Mouse (Mus musculus) stomach, embryonic 15.5 days (tissue): ENCODE measurements around the gene Ifi27. TPM values are rescaled to one million over a fixed set of nuclear protein-coding genes. Genes with fewer than 3 reads are reported as not detected.

Experiments used
- ATAC-seq: fragments of 200-750 bp; cut with Nextera tagmentation; 2 replicates; pipeline ENCODE4 v1.8.0; 2017; ENCODE audit warnings: low read depth, moderate number of reproducible peaks, moderate TSS enrichment; ENCODE audit not compliant: insufficient read depth, low FRiP score
- H3K27ac ChIP-seq: fragments of 300-500 bp; sonication (generic); 2 replicates; pipeline ENCODE4 v1.5.1; 2015; ENCODE audit warnings: mild to moderate bottlenecking, inconsistent platforms
- H3K27me3 ChIP-seq: fragments of 300-500 bp; sonication (generic); replicated peaks from 2 replicates; pipeline ENCODE4 v1.6.1; 2015; ENCODE audit warnings: inconsistent platforms
- H3K36me3 ChIP-seq: fragments of 300-500 bp; sonication (generic); 2 replicates; pipeline ENCODE4 v1.6.1; 2015; ENCODE audit warnings: inconsistent platforms
- H3K4me1 ChIP-seq: fragments of 300-500 bp; sonication (generic); 2 replicates; pipeline ENCODE4 v1.6.1; 2015; ENCODE audit warnings: inconsistent platforms
- H3K4me2 ChIP-seq: fragments of 300-500 bp; sonication (generic); 2 replicates; pipeline ENCODE4 v1.6.1; 2015; ENCODE audit warnings: mild to moderate bottlenecking, inconsistent platforms
- H3K4me3 ChIP-seq: fragments of 300-500 bp; sonication (generic); replicated peaks from 2 replicates; pipeline ENCODE4 v1.5.1; 2015; ENCODE audit warnings: inconsistent platforms
- H3K9ac ChIP-seq: fragments of 300-500 bp; sonication (generic); 2 replicates; pipeline ENCODE4 v1.6.1; 2015; ENCODE audit warnings: inconsistent platforms
- H3K9me3 ChIP-seq: fragments of 300-500 bp; sonication (generic); 2 replicates; pipeline ENCODE4 v1.6.1; 2016; ENCODE audit warnings: inconsistent platforms
- WGBS: fragments of 180-500 bp; shearing (Covaris S2); methylation state at CpG from one replicate; pipeline ENCODE4 v1.1.7; 2015; 5-methylcytosine and 5-hydroxymethylcytosine counted together
- polyA plus RNA-seq: library from polyadenylated mRNA; unstranded; fragments of >200 nt; fragmentation: Nextera tagmentation; extraction: Ambion mirVana; gene quantifications from 2 replicates; pipeline ENCODE4 v1.2.1, GENCODE M21; 2015

Ifi27 gene
- 46.7 and 53.3 TPM in 2 replicates for polyA plus RNA-seq

GRCm38 (mm10) chr12:103433986-103434731, at the start of gene Ifi27:
Gene Ifi27 (plus strand): TSS chr12:103434211.
- Histone ChIP-seq H3K4me2 (peak within 1 kb of the TSS; percentile 47), H3K4me1 (no peaks in the 10 kb centered on the region), H3K9ac (no peak within 1 kb of the TSS), H3K27me3 (no peaks in the 10 kb centered on the region), H3K4me3 (peak within 1 kb of the TSS; percentile 32), H3K27ac (peak within 1 kb of the TSS; percentile 87), H3K36me3 (no peaks in the 10 kb centered on the region), H3K9me3 (no peaks in the 10 kb centered on the region)
- WGBS, result 41% methylated on average over 8 of the region's 8 CpGs
- peak; percentile 92 for ATAC-seq

GRCm38 (mm10) chr12:103388505-103389347, 45.3 kb upstream of the Ifi27 start, which contains the start of gene Otub2:
Gene Otub2 (plus strand): TSS chr12:103388682.
- ATAC-seq, result peak; percentile 98
- under 1% methylated on average over 58 of the region's 58 CpGs for WGBS
- H3K4me3 ChIP-seq, result peak within 1 kb of the TSS; percentile 78
- H3K9me3 ChIP-seq, result no peaks in the 10 kb centered on the region
- H3K36me3 ChIP-seq, result no peaks in the 10 kb centered on the region
- peak within 1 kb of the TSS; percentile 92 for H3K4me2 ChIP-seq
- no peaks in the 10 kb centered on the region for H3K27me3 ChIP-seq
- H3K9ac ChIP-seq, result peak within 1 kb of the TSS; percentile 66
- H3K4me1 ChIP-seq, result no peaks in the 10 kb centered on the region
- H3K27ac ChIP-seq, result no peak within 1 kb of the TSS

- 54% methylated on average over 2 of the region's 2 CpGs for WGBS
- Histone ChIP-seq H3K4me2 (peak overlapping the region; percentile 92), H3K27me3 (no peaks in the 10 kb centered on the region), H3K36me3 (no peaks in the 10 kb centered on the region), H3K9ac (peak overlapping the region; percentile 66), H3K9me3 (no peaks in the 10 kb centered on the region), H3K27ac (no peak overlapping the region), H3K4me3 (peak overlapping the region; percentile 78), H3K4me1 (no peaks in the 10 kb centered on the region)
- no peak for ATAC-seq
Observed at GRCm38 (mm10) chr12:103389348-103389727, 44.7 kb upstream of the Ifi27 start.

DNA sequence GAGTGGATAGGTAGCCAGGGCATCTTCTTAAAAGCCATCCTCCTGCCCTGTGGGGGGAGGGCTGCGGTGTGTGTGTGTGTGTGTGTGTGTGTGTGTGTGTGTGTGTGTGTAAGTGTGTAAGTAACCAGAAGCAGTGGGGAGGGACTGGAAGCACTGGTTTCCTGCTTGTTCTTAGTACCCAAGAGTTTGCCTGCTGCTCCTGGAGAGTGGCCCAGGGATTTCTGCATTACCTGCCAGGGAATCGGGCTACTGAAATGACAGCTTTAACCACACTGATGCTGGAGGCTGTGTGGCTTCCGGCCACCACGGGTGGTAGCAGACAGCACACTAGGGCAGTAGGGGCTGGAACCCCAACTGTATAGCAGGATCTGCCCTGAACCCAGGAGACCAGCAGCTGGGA, 44.0 kb upstream of the Ifi27 start:
- H3K36me3 ChIP-seq, result no peaks in the 10 kb centered on the region
- H3K9me3 ChIP-seq, result no peaks in the 10 kb centered on the region
- peak overlapping the region; percentile 78; the same call in 1 of the 2 replicates for H3K4me3 ChIP-seq
- H3K4me1 ChIP-seq, result no peaks in the 10 kb centered on the region
- no peak overlapping the region; the same call in 1 of the 2 replicates for H3K4me2 ChIP-seq
- ATAC-seq, result no peak
- no peak overlapping the region for H3K9ac ChIP-seq
- H3K27me3 ChIP-seq, result no peaks in the 10 kb centered on the region
- WGBS, result 66% methylated on average over 4 of the region's 4 CpGs
- no peak overlapping the region for H3K27ac ChIP-seq

DNA sequence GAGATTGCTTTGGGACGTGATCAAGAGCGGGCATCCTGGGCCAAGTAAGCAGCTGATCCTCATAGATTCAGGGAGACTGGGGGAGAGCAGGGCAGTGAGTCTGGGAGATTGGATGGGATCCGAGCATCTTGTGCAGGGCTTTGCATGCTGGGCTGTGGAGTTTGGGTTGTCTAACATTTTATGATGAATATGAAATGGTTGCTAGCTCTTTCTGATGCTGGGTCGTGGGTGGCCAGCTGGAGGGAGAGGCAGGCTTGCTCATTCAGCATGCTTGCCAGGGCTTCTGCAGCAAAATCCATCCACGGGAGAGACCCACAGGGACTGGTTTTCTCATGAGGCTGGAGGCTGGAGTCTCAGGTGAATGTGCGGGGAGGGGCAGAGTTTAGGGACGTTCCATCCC, 42.9 kb upstream of the Ifi27 start:
- no peak overlapping the region for H3K4me2 ChIP-seq
- H3K27ac ChIP-seq, result no peak overlapping the region
- no peak for ATAC-seq
- H3K4me3 ChIP-seq, result no peak overlapping the region
- no peaks in the 10 kb centered on the region for H3K4me1 ChIP-seq
- H3K36me3 ChIP-seq, result no peaks in the 10 kb centered on the region
- H3K27me3 ChIP-seq, result no peaks in the 10 kb centered on the region
- H3K9ac ChIP-seq, result no peak overlapping the region
- WGBS, result 60% methylated on average over 7 of the region's 7 CpGs
- no peaks in the 10 kb centered on the region for H3K9me3 ChIP-seq

DNA sequence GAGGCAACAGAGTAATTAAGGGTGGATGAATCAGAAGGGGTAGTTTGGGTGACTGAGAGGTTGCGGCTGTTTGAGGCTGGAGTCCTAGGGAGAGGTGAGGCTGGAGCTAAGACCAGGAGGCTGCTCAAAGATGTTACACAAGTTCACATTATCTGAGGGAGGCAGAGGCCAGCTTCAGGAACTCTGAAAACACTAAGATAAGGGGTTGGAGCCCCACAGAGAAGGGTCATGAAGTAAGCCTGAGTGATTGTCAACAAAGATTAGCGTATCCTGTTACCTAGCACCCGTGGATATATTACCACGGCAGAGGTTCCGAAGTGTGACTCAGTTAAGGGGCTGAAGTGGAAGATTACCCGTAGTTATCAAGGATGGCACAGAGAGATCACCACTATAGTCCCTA, 40.5 kb upstream of the Ifi27 start:
- WGBS, result 28% methylated on average over 6 of the region's 6 CpGs
- Histone ChIP-seq H3K36me3 (no peaks in the 10 kb centered on the region), H3K4me2 (no peak overlapping the region), H3K27ac (no peak overlapping the region), H3K4me1 (no peaks in the 10 kb centered on the region), H3K9ac (no peak overlapping the region), H3K27me3 (no peaks in the 10 kb centered on the region), H3K4me3 (no peak overlapping the region), H3K9me3 (no peaks in the 10 kb centered on the region)
- peak; percentile 85 for ATAC-seq

DNA sequence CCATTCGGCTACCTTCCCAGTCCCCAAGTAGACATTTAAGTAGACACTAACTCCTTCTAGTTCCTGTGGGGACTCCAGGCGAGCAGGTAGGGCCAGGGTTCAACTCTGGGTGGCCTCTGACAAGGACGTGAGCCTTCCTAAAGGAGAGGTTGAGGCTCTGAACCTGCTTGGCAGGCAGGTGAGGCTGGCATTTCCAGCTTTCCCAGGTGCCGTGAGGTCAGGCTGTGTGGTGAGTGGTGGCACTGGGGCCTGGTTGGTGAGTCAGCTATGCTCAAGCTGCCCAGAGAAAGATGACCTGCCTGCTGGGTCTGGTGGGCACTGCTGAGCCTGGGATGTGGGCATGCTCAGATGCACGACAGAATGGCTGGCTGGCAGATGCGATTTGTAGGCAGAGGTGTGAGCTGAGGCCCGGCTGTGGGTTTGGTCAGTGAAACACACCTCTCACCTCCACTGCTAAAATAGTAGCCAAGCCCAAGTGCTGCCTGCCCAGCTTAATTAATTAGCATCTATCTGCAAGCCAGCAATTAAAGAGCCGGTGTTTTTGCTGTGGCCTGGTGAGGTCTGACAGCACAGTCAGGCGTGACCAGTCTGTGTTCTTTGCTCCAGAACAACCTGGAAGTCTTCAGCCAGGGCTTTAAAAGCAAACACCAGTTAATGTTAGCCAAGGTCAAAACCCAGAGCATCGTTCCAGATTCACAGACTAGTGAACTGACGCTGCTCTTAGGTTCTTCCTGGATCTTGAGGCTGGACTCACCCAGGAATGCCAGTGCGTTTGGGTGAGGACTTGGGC, 38.3 kb upstream of the Ifi27 start:
- Histone ChIP-seq H3K27ac (no peak overlapping the region), H3K27me3 (no peaks in the 10 kb centered on the region), H3K4me3 (no peak overlapping the region), H3K4me1 (no peaks in the 10 kb centered on the region), H3K36me3 (no peaks in the 10 kb centered on the region), H3K9me3 (no peaks in the 10 kb centered on the region), H3K9ac (no peak overlapping the region), H3K4me2 (no peak overlapping the region)
- WGBS, result 66% methylated on average over 12 of the region's 12 CpGs
- ATAC-seq, result no peak

DNA sequence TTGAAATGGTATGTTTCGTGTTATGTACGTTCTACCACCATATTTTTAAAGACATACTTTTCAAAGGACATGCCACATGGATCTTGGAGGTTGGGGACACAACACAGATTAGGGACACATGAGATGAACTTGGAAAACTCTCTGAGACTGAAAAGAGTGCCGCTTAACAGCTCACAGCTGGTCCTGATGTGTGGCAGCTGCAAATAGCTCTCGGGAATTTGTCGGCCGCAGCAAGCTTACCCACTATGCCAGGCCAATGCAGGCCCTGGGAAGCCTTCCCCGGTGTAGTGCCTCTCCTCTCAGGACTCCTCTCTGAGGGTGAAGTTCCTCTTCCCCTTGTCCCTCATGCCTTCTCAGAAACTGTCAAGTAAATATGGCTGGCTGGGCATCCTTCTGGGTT, 37.3 kb upstream of the Ifi27 start:
- Histone ChIP-seq H3K4me1 (no peaks in the 10 kb centered on the region), H3K27ac (no peak overlapping the region), H3K27me3 (no peaks in the 10 kb centered on the region), H3K36me3 (no peaks in the 10 kb centered on the region), H3K4me2 (no peak overlapping the region), H3K9me3 (no peaks in the 10 kb centered on the region), H3K4me3 (no peak overlapping the region), H3K9ac (no peak overlapping the region)
- WGBS, result 64% methylated on average over 7 of the region's 7 CpGs
- no peak for ATAC-seq

DNA sequence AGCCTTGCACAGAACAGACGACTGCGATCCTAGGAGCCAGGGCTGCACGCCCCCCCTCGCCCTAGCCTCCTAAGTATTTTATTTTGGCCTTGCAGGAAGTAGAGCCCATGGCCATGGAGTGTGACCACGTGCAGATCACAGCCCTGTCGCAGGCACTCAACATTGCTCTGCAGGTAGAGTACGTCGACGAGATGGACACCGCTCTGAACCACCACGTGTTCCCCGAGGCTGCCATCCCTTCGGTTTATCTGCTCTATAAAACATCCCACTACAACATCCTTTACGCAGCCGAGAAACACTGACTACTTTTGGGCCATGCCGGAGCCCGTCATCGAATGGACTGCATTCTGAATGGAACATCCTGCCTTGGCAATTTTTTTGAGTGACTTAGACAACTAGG, 29.9 kb upstream of the Ifi27 start:
- 86% methylated on average over 18 of the region's 18 CpGs for whole genome bisulfite sequencing

GRCm38 (mm10) chr12:103407720-103408119, 26.3 kb upstream of the Ifi27 start, which contains the start of gene 9330161L09Rik:
Gene 9330161L09Rik (minus strand): TSS chr12:103407820.
- no peak within 1 kb of the TSS for H3K4me2 ChIP-seq
- ATAC-seq, result no peak
- no peak within 1 kb of the TSS for H3K9ac ChIP-seq
- H3K36me3 ChIP-seq, result peaks cover 62% of the 10 kb centered on the region
- no peaks in the 10 kb centered on the region for H3K9me3 ChIP-seq
- no peaks in the 10 kb centered on the region for H3K27me3 ChIP-seq
- H3K27ac ChIP-seq, result no peak within 1 kb of the TSS
- 91% methylated on average over 4 of the region's 4 CpGs for WGBS
- no peak within 1 kb of the TSS for H3K4me3 ChIP-seq
- H3K4me1 ChIP-seq, result no peaks in the 10 kb centered on the region

More for the DNA sequence above, 29.9 kb upstream of the Ifi27 start:
- Histone ChIP-seq H3K4me1 (no peaks in the 10 kb centered on the region), H3K27me3 (no peaks in the 10 kb centered on the region), H3K4me2 (no peak overlapping the region), H3K4me3 (no peak overlapping the region), H3K27ac (no peak overlapping the region), H3K9me3 (no peaks in the 10 kb centered on the region), H3K36me3 (peaks cover 30% of the 10 kb centered on the region), H3K9ac (no peak overlapping the region)
- ATAC-seq, result no peak

DNA sequence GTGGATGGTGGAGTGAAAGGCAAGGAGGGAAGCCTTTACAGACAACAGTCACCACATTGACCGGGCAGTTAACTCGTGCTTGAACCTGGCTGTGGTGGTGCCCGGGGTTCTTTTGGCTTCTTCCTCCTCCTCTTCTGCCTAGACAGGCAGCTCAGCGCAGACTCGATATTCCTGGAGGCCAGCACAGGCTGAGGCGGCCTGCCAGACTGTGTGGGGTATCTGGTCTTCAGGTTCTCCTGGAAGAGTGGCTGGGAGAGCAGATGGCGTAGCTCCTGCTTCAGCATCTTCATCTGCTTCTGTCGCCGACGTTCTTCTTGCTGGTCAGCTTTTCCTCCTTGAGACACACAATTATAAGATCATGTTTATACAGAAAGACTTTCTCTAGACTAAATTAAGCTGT, 25.9 kb upstream of the Ifi27 start:
- H3K36me3 ChIP-seq, result peaks cover 63% of the 10 kb centered on the region

More for the DNA sequence above, 25.9 kb upstream of the Ifi27 start:
- 88% methylated on average over 10 of the region's 10 CpGs for WGBS
- no peaks in the 10 kb centered on the region for H3K9me3 ChIP-seq
- no peaks in the 10 kb centered on the region for H3K27me3 ChIP-seq
- no peaks in the 10 kb centered on the region for H3K4me1 ChIP-seq
- no peak for ATAC-seq
- H3K4me3 ChIP-seq, result no peak overlapping the region
- H3K27ac ChIP-seq, result no peak overlapping the region
- H3K4me2 ChIP-seq, result no peak overlapping the region
- no peak overlapping the region for H3K9ac ChIP-seq
